Mouse (Mus musculus): Measurements from ENCODE around the gene Tmem104. TPM values are rescaled to one million over a fixed set of nuclear protein-coding genes. Genes with fewer than 3 reads are reported as not detected.

Gene Tmem104
- polyA plus RNA-seq, 1 experiment from 2014 or later, result 15.3 TPM

- Histone ChIP-seq H3K4me3 (no peak overlapping the region), H3K27me3 (replicated peaks) (no peaks in the 10 kb centered on the region; the same call in 1 of the 2 replicates), H3K27ac (no peak overlapping the region; the same call in 1 of the 2 replicates), H3K4me2 (no peak overlapping the region), H3K4me1 (peaks cover 71% of the 10 kb centered on the region), H3K9ac (no peak overlapping the region), H3K9me3 (no peaks in the 10 kb centered on the region), H3K36me3 (replicated peaks) (no peaks in the 10 kb centered on the region)
- peak; percentile 28; the same call in 1 of the 2 replicates for ATAC-seq (replicated peaks)
- 18% methylated on average over 12 of the region's 12 CpGs for WGBS
Measured at GRCm38 (mm10) chr11:115227640-115228039, 40.4 kb downstream of the Tmem104 start.

GRCm38 (mm10) chr11:115228430-115228829 lies 41.1 kb downstream of the Tmem104 start:
- Histone ChIP-seq H3K4me3 (no peak overlapping the region), H3K36me3 (replicated peaks) (no peaks in the 10 kb centered on the region), H3K4me2 (no peak overlapping the region), H3K27me3 (replicated peaks) (no peaks in the 10 kb centered on the region; the same call in 1 of the 2 replicates), H3K4me1 (peaks cover 75% of the 10 kb centered on the region), H3K9ac (no peak overlapping the region), H3K9me3 (no peaks in the 10 kb centered on the region), H3K27ac (no peak overlapping the region)
- WGBS, result 67% methylated on average over 7 of the region's 7 CpGs
- ATAC-seq (replicated peaks), result no peak

DNA sequence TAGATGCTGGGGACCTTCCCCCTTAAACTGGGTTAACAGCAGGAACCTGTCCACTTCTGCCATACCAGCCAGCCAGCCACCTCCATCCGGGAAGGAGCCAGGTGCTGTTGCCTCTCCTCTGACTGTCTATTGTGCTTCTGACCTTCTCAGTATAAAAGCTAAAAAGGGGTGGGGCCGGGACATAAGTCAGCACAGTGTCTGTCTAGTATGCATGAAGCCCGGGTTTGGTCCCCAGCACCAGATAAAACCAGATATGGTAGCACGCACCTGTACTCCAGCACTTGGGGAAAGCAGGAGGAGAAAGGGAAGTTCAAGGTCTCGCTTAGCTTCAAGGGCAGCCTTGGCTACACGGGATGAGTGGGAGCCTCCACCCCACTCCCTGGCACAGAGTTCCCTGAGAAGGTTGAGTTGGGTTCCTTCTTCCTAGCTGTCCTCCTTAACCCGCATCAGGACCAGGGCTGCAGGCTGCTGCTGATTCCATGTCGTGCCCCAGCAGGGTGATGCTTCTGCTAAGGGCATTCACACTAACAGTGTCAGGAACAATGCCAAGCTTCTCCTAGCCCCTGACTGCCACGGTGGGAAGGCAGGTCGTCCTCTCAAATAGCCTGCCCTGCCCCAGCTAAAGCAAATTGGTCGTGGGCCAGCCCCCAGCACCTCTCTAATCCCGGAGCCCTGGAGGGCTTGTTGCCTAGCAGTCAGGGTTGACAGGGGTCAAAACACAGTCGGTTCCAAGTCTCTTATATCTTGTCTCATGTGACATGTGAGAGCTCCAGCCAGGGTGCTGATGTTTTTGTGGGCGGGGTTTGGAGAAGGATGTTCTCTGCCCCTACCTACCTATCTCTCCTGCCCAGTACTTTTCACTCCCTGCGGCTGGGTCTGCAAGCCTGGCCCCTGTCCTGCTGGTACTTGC lies 42.0 kb downstream of the Tmem104 start:
- no peak overlapping the region for H3K9ac ChIP-seq
- no peak overlapping the region for H3K4me2 ChIP-seq
- no peaks in the 10 kb centered on the region; the same call in 1 of the 2 replicates for H3K27me3 ChIP-seq (replicated peaks)
- H3K36me3 ChIP-seq (replicated peaks), result no peaks in the 10 kb centered on the region
- H3K27ac ChIP-seq, result no peak overlapping the region
- ATAC-seq (replicated peaks), result no peak
- WGBS, result 49% methylated on average over 15 of the region's 15 CpGs
- H3K4me3 ChIP-seq, result no peak overlapping the region
- no peaks in the 10 kb centered on the region for H3K9me3 ChIP-seq
- H3K4me1 ChIP-seq, result peaks cover 79% of the 10 kb centered on the region

DNA sequence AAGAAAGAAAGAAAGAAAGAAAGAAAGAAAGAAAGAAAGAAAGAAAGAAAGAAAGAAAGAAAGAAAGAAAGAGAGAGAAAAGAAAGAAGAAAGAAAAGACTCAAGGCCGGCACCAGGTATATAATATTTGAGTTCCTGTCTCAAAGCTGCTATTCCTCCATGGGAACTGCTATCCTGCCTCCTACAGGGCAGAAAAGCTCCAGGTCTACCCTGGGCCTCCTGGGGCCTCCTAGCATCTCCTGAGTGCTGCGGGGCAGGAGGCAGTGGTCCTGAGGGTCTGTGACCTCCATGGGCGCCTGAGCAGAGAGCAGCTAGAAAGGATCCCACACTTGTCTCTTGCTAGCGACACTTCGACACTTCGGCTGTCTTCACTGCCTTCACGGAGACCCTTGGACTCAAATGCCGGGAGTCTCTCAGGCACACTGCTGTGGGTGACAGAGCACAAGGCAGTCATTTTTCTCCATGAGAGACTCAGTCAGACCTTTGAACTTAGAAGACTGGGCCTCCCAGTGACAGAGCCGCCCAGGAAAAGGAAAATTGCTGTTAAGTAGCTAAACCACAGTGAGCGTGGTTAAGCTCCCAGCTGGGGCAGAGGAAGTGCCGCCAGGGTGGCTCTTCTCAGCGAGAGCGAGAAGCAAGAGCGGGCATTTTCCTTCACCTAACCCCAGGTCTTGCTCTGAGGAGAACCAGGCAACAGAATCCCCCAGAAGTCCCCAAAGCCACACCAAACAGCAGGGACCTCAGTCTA lies 44.1 kb downstream of the Tmem104 start:
- no peak overlapping the region for H3K4me3 ChIP-seq
- H3K4me2 ChIP-seq, result no peak overlapping the region
- peaks cover 65% of the 10 kb centered on the region for H3K4me1 ChIP-seq
- H3K27ac ChIP-seq, result no peak overlapping the region
- no peak overlapping the region for H3K9ac ChIP-seq
- H3K36me3 ChIP-seq (replicated peaks), result no peaks in the 10 kb centered on the region
- no peaks in the 10 kb centered on the region; the same call in 1 of the 2 replicates for H3K27me3 ChIP-seq (replicated peaks)
- ATAC-seq (replicated peaks), result no peak
- H3K9me3 ChIP-seq, result no peaks in the 10 kb centered on the region
- 59% methylated on average over 14 of the region's 14 CpGs for WGBS

GRCm38 (mm10) chr11:115231924-115232323 lies 44.6 kb downstream of the Tmem104 start:
- no peak overlapping the region for H3K4me2 ChIP-seq
- no peak overlapping the region for H3K9ac ChIP-seq
- no peak for ATAC-seq (replicated peaks)
- H3K4me3 ChIP-seq, result no peak overlapping the region
- H3K9me3 ChIP-seq, result no peaks in the 10 kb centered on the region
- no peak overlapping the region for H3K27ac ChIP-seq
- 24% methylated on average over 9 of the region's 9 CpGs for WGBS
- no peaks in the 10 kb centered on the region for H3K36me3 ChIP-seq (replicated peaks)
- no peaks in the 10 kb centered on the region; the same call in 1 of the 2 replicates for H3K27me3 ChIP-seq (replicated peaks)
- H3K4me1 ChIP-seq, result peaks cover 62% of the 10 kb centered on the region

GRCm38 (mm10) chr11:115232889-115233288 lies 45.6 kb downstream of the Tmem104 start:
- WGBS, result 61% methylated on average over 5 of the region's 5 CpGs
- peaks cover 53% of the 10 kb centered on the region for H3K4me1 ChIP-seq
- H3K27me3 ChIP-seq (replicated peaks), result no peaks in the 10 kb centered on the region; the same call in 1 of the 2 replicates
- H3K9me3 ChIP-seq, result no peaks in the 10 kb centered on the region
- no peak for ATAC-seq (replicated peaks)
- H3K9ac ChIP-seq, result no peak overlapping the region
- H3K4me2 ChIP-seq, result no peak overlapping the region
- H3K4me3 ChIP-seq, result no peak overlapping the region
- H3K36me3 ChIP-seq (replicated peaks), result no peaks in the 10 kb centered on the region
- no peak overlapping the region for H3K27ac ChIP-seq

DNA sequence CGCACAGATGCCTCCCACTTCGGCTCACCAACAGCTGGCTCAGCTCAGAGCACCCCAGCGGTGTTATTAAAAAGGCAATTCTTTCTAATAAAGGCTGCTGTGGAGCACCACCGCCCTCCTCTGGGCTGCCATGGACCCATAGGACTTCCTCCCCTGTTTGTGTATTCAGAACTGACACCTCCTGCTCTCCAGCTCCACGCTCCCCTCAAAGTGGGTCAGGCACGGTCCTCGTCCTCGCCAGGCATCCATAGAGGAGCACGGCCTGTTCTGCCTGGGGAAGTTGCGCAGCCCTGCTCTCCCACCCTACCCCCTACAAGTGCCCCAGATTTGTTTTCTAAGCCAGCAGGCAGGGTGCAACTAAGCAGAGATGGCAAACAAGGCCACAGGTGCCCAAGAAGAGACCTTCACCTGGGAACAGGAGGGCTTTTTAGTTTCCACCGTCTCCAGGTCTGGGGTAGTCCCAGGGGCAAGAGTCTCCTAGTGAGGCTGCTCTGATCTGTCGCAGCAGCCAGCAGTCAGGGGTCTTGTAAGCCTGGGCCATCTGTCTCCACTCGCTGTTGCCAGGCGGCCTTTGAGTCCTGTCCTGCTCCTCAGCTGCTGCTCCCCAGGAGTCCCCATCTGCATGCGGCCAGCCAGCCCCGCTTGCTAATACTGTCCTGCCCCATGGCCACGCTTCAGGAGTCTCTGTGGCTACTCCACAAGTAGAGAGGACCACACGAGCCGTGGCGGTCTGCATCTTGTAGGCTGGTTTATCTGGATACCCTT lies 46.4 kb downstream of the Tmem104 start:
- Histone ChIP-seq H3K36me3 (replicated peaks) (no peaks in the 10 kb centered on the region), H3K27ac (no peak overlapping the region), H3K9ac (no peak overlapping the region), H3K9me3 (no peaks in the 10 kb centered on the region), H3K4me1 (peaks cover 48% of the 10 kb centered on the region), H3K27me3 (replicated peaks) (no peaks in the 10 kb centered on the region), H3K4me2 (no peak overlapping the region), H3K4me3 (no peak overlapping the region)
- 0 out of 2 replicates have a peak, but pooled peaks have one; percentile 32 for ATAC-seq (replicated peaks)
- 24% methylated on average over 20 of the region's 20 CpGs for WGBS

DNA sequence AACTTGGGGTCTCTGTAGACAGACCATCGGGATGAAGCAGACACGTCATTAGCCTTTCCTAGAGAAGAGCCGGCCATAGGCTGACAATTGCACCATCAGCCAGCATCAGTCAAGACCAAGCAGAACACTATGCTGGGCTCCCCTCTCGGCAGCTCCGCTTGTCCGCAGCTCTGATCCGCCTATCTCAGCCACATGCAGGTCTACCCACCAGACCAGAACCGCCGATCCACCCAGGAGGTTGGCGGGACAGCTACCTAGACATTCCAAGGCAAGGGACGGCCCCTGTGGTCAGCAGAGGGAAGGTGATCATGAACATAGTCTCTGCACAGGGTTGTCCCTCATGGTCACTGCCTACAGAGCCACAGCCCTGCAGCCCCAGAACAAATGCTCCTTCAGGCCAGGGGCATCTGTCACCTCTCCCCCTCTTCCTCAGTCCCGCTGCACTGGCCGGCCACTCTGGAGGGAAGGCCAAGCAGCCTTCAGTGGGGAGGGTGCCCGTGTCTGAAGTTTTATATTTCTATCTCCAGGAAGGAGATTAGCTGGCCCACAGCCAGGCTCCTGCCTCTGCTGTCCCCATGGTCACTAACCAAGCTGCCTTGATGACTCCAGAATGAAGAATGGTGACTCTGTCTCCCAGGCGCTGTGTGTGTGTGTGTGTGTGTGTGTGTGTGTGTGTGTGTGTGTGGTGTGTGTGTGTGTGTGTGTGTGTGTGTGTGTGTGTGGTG lies 47.2 kb downstream of the Tmem104 start:
- WGBS, result 71% methylated on average over 15 of the region's 15 CpGs
- 0 out of 2 replicates have a peak, but pooled peaks have one; percentile 12 for ATAC-seq (replicated peaks)
- no peaks in the 10 kb centered on the region for H3K27me3 ChIP-seq (replicated peaks)
- H3K4me1 ChIP-seq, result peaks cover 40% of the 10 kb centered on the region
- no peak overlapping the region for H3K4me3 ChIP-seq
- no peaks in the 10 kb centered on the region for H3K9me3 ChIP-seq
- H3K4me2 ChIP-seq, result no peak overlapping the region
- no peak overlapping the region for H3K27ac ChIP-seq
- no peak overlapping the region for H3K9ac ChIP-seq
- no peaks in the 10 kb centered on the region for H3K36me3 ChIP-seq (replicated peaks)

GRCm38 (mm10) chr11:115236570-115236969 lies 49.3 kb downstream of the Tmem104 start:
- no peak overlapping the region for H3K9ac ChIP-seq
- H3K4me1 ChIP-seq, result peaks cover 34% of the 10 kb centered on the region
- 60% methylated on average over 5 of the region's 5 CpGs for WGBS
- no peak for ATAC-seq (replicated peaks)
- H3K4me2 ChIP-seq, result no peak overlapping the region
- H3K27ac ChIP-seq, result no peak overlapping the region
- H3K4me3 ChIP-seq, result no peak overlapping the region
- no peaks in the 10 kb centered on the region for H3K36me3 ChIP-seq (replicated peaks)
- no peaks in the 10 kb centered on the region for H3K27me3 ChIP-seq (replicated peaks)
- no peaks in the 10 kb centered on the region for H3K9me3 ChIP-seq

GRCm38 (mm10) chr11:115241402-115241801 lies 54.1 kb downstream of the Tmem104 start:
- no peak overlapping the region for H3K4me2 ChIP-seq
- 0 out of 2 replicates have a peak, but pooled peaks cover 5% of the 10 kb centered on the region for H3K36me3 ChIP-seq (replicated peaks)
- 0 out of 2 replicates have a peak, but pooled peaks cover 3% of the 10 kb centered on the region for H3K27me3 ChIP-seq (replicated peaks)
- H3K4me3 ChIP-seq, result no peak overlapping the region
- no peak for ATAC-seq (replicated peaks)
- no peak overlapping the region for H3K27ac ChIP-seq
- peaks cover 5% of the 10 kb centered on the region for H3K4me1 ChIP-seq
- 81% methylated on average over 11 of the region's 11 CpGs for WGBS
- no peaks in the 10 kb centered on the region for H3K9me3 ChIP-seq
- no peak overlapping the region for H3K9ac ChIP-seq

GRCm38 (mm10) chr11:115242746-115243145 lies 55.5 kb downstream of the Tmem104 start:
- Histone ChIP-seq H3K27ac (no peak overlapping the region), H3K4me1 (peaks cover 16% of the 10 kb centered on the region), H3K9ac (no peak overlapping the region), H3K9me3 (no peaks in the 10 kb centered on the region), H3K27me3 (replicated peaks) (peaks cover 4% of the 10 kb centered on the region), H3K36me3 (replicated peaks) (0 out of 2 replicates have a peak, but pooled peaks cover 5% of the 10 kb centered on the region), H3K4me2 (no peak overlapping the region), H3K4me3 (no peak overlapping the region)
- no peak for ATAC-seq (replicated peaks)
- WGBS, result 65% methylated on average over 3 of the region's 3 CpGs
